Mouse (Mus musculus): ENCODE data around the gene Prr15l.

GRCm38 (mm10) chr11:96973426-96973964, 45.6 kb downstream of the Prr15l start:
- TF ChIP-seq CTCF (IDR thresholded peaks at IDR 0.05; ENCODE audit: extremely low read depth, insufficient read length, insufficient replicate concordance, low read depth, low read length) (no peak), POLR2A (IDR thresholded peaks at IDR 0.05; ENCODE audit: low read depth, low read length) (no peak)

All from small intestine, adult 2 months (tissue).